Mouse (Mus musculus) spleen, adult 2 months (tissue): ENCODE results near the gene Evi2.

Experiments
- CTCF ChIP-seq: fragments of 200-500 bp; IDR thresholded peaks from 2 replicates; pipeline ENCODE4 v1.5.1; 2011; ENCODE audit warnings: mild to moderate bottlenecking, inconsistent platforms; ENCODE audit not compliant: insufficient read depth, insufficient read length, insufficient replicate concordance; ENCODE audit errors: extremely low read depth
- POLR2A ChIP-seq: fragments of 200-500 bp; IDR thresholded peaks from 2 replicates; pipeline ENCODE4 v1.6.1; 2011; ENCODE audit warnings: low read depth, low read length, inconsistent platforms

- TF ChIP-seq CTCF (no peak), POLR2A (no peak)
Observed at GRCm38 (mm10) chr11:79484721-79485120, 45.7 kb downstream of the Evi2 start.
